Mouse (Mus musculus): ENCODE measurements around the gene Gal. TPM values are rescaled to one million over a fixed set of nuclear protein-coding genes. Genes with fewer than 3 reads are reported as not detected.

The Gal gene
- total RNA-seq, 2 experiments from 2014 or later: 0.56 TPM; not detected in 1

- DNase-seq (ENCODE audit: extremely low spot score in 1 of 2, low spot score in 2 of 2): no peak
- Histone ChIP-seq H3K4me3 (no peak overlapping the region), H3K27ac (no peak overlapping the region)
- peak; percentile 48 for TF ChIP-seq CTCF (IDR thresholded peaks at IDR 0.05)
- intact Hi-C loops (cut with DNase I): loop anchor here (5.0 kb wide), 1 partner anchor 45 kb away; no protein-coding TSS in a partner anchor
Observed at GRCm38 (mm10) chr19:3436840-3437239, 22.5 kb upstream of the Gal start.

GRCm38 (mm10) chr19:3435824-3436223 lies 21.5 kb upstream of the Gal start:
- intact Hi-C loops (cut with DNase I): loop anchor here (5.0 kb wide), 1 partner anchor 44 kb away; no protein-coding TSS in a partner anchor
- H3K4me3 ChIP-seq: no peak overlapping the region
- no peak overlapping the region for H3K27ac ChIP-seq
- no peak for DNase-seq (ENCODE audit: extremely low spot score in 1 of 2, low spot score in 2 of 2)
- TF ChIP-seq CTCF (IDR thresholded peaks at IDR 0.05): no peak

- DNase-seq (ENCODE audit: extremely low spot score in 1 of 2, low spot score in 2 of 2): no peak
- Histone ChIP-seq H3K4me3 (no peak overlapping the region), H3K27ac (no peak overlapping the region)
- intact Hi-C loops (cut with DNase I): loop anchor here (5.0 kb wide), 1 partner anchor 42 kb away; no protein-coding TSS in a partner anchor
- no peak for TF ChIP-seq CTCF (IDR thresholded peaks at IDR 0.05)
Observed at GRCm38 (mm10) chr19:3434641-3435040, 20.3 kb upstream of the Gal start.

- no peak for DNase-seq (ENCODE audit: extremely low spot score in 1 of 2, low spot score in 2 of 2)
- no peak overlapping the region for H3K4me3 ChIP-seq
- H3K27ac ChIP-seq: no peak overlapping the region
- intact Hi-C loops (cut with DNase I): no loop called here
- no peak for TF ChIP-seq CTCF (IDR thresholded peaks at IDR 0.05)
Observed at GRCm38 (mm10) chr19:3434124-3434523, 19.8 kb upstream of the Gal start.

- no peak overlapping the region for H3K27ac ChIP-seq
- intact Hi-C loops (cut with DNase I): no loop called here
- DNase-seq (ENCODE audit: extremely low spot score in 1 of 2, low spot score in 2 of 2): no peak
- H3K4me3 ChIP-seq: no peak overlapping the region
- no peak for TF ChIP-seq CTCF (IDR thresholded peaks at IDR 0.05)
Observed at GRCm38 (mm10) chr19:3431969-3432368, 17.6 kb upstream of the Gal start.

- H3K4me3 ChIP-seq: no peak overlapping the region
- H3K27ac ChIP-seq: no peak overlapping the region
- TF ChIP-seq CTCF (IDR thresholded peaks at IDR 0.05): no peak
- intact Hi-C loops (cut with DNase I): no loop called here
- DNase-seq (ENCODE audit: extremely low spot score in 1 of 2, low spot score in 2 of 2): no peak
Observed at GRCm38 (mm10) chr19:3431066-3431465, 16.7 kb upstream of the Gal start.

GRCm38 (mm10) chr19:3429156-3429816 lies 14.9 kb upstream of the Gal start:
- no peak for TF ChIP-seq CTCF (IDR thresholded peaks at IDR 0.05)
- no peak overlapping the region for H3K4me3 ChIP-seq
- intact Hi-C loops (cut with DNase I): no loop called here
- H3K27ac ChIP-seq: no peak overlapping the region
- no peak for DNase-seq (ENCODE audit: extremely low spot score in 1 of 2, low spot score in 2 of 2)

- Histone ChIP-seq H3K27ac (no peak overlapping the region), H3K4me3 (no peak overlapping the region)
- TF ChIP-seq CTCF (IDR thresholded peaks at IDR 0.05): no peak
- intact Hi-C loops (cut with DNase I): no loop called here
- no peak for DNase-seq (ENCODE audit: extremely low spot score in 1 of 2, low spot score in 2 of 2)
Observed at GRCm38 (mm10) chr19:3428057-3428830, 13.9 kb upstream of the Gal start.

GRCm38 (mm10) chr19:3424214-3424613 lies 9.9 kb upstream of the Gal start:
- no peak for DNase-seq (ENCODE audit: extremely low spot score in 1 of 2, low spot score in 2 of 2)
- no peak overlapping the region for H3K27ac ChIP-seq
- intact Hi-C loops (cut with DNase I): no loop called here
- no peak overlapping the region for H3K4me3 ChIP-seq
- TF ChIP-seq CTCF (IDR thresholded peaks at IDR 0.05): no peak

- TF ChIP-seq CTCF (IDR thresholded peaks at IDR 0.05): no peak
- Histone ChIP-seq H3K27ac (no peak overlapping the region), H3K4me3 (no peak overlapping the region)
- intact Hi-C loops (cut with DNase I): no loop called here
- DNase-seq (ENCODE audit: extremely low spot score in 1 of 2, low spot score in 2 of 2): no peak
Observed at GRCm38 (mm10) chr19:3422981-3423380, 8.6 kb upstream of the Gal start.

- intact Hi-C loops (cut with DNase I): no loop called here
- no peak overlapping the region for H3K27ac ChIP-seq
- no peak for DNase-seq (ENCODE audit: extremely low spot score in 1 of 2, low spot score in 2 of 2)
Observed at GRCm38 (mm10) chr19:3422488-3422887, 8.1 kb upstream of the Gal start.

GRCm38 (mm10) chr19:3419251-3419650 lies 4.9 kb upstream of the Gal start:
- intact Hi-C loops (cut with DNase I): no loop called here
- Histone ChIP-seq H3K4me3 (no peak overlapping the region), H3K27ac (no peak overlapping the region)
- peak; percentile 64 to 67 for DNase-seq (ENCODE audit: extremely low spot score in 1 of 2, low spot score in 2 of 2)
- TF ChIP-seq CTCF (IDR thresholded peaks at IDR 0.05): peak; percentile 15

More at GRCm38 (mm10) chr19:3422488-3422887, 8.1 kb upstream of the Gal start:
- no peak for TF ChIP-seq CTCF (IDR thresholded peaks at IDR 0.05)
- no peak overlapping the region for H3K4me3 ChIP-seq

Measured in left cerebral cortex, adult 2 months (tissue).